Mouse (Mus musculus) adrenal gland, postnatal 4 days (tissue): ENCODE measurements around the gene Scgb1b20. TPM values are rescaled to one million over a fixed set of nuclear protein-coding genes. Genes with fewer than 3 reads are reported as not detected.
"Not testable (repeated sequence)": the region's sequence is repeated elsewhere in the genome, so short reads cannot be mapped to it uniquely, and the experiment has no call there.

ENCODE experiments used
- DNase-seq, 2 experiments: peaks; one replicate each; pipeline ENCODE4 v3.0.0; 2021 to 2022; ENCODE audit warnings: low spot score in 2 of 2, mixed read lengths in 2 of 2
- long read RNA-seq, 2 experiments: library from polyadenylated mRNA; stranded (forward); transcript quantifications; one replicate each; pipeline ENCODE4 v2.0.0; 2021
- total RNA-seq, 2 experiments: library from RNA; stranded (reverse); gene quantifications; 2 replicates each; pipeline ENCODE4 v1.2.3; 2021

The Scgb1b20 gene
- not detected for total RNA-seq
- long read RNA-seq, experiment 1 = 0 reads
- long read RNA-seq, experiment 2 = 0 reads

GRCm38 (mm10) chr7:33372934-33373333 lies at the start of gene Scgb1b20:
Gene Scgb1b20 (plus strand): TSS chr7:33373234.
- not testable (repeated sequence) for DNase-seq

- DNase-seq = not testable (repeated sequence)
Observed at GRCm38 (mm10) chr7:33366222-33366621, 6.8 kb upstream of the Scgb1b20 start, which contains the start of gene Scgb2b20. Gene Scgb2b20 (minus strand): TSS chr7:33366322.

GRCm38 (mm10) chr7:33399749-33400148 lies 26.7 kb downstream of the Scgb1b20 start:
- DNase-seq = not testable (repeated sequence)

- DNase-seq = no peak
Observed at GRCm38 (mm10) chr7:33401650-33402049, 28.6 kb downstream of the Scgb1b20 start.

GRCm38 (mm10) chr7:33409681-33410080 lies 36.6 kb downstream of the Scgb1b20 start:
- DNase-seq = not testable (repeated sequence)

Other genes starting within 250 kb of the Scgb1b20 start
- not detected for gene Scgb2b18, start 199.4 kb upstream of the Scgb1b20 start, total RNA-seq
- not detected for gene Scgb1b18, start 187.7 kb upstream of the Scgb1b20 start, total RNA-seq
- not detected for gene Scgb2b19, start 92.9 kb upstream of the Scgb1b20 start, total RNA-seq
- not detected for gene Scgb1b19, start 85.9 kb upstream of the Scgb1b20 start, total RNA-seq
- not detected for gene Scgb2b20, start 6.9 kb upstream of the Scgb1b20 start, total RNA-seq
- not detected for gene Scgb2b21, start 147.2 kb downstream of the Scgb1b20 start, total RNA-seq